Mouse (Mus musculus) ES-Bruce4 (cell line): Measurements from ENCODE around the gene Orc3. TPM values are rescaled to one million over a fixed set of nuclear protein-coding genes. Genes with fewer than 3 reads are reported as not detected.

Experiments
- H3K27ac ChIP-seq: 2 replicates; pipeline ENCODE4 v1.5.1; 2012; ENCODE audit warnings: low read length, inconsistent platforms; ENCODE audit not compliant: insufficient read depth
- H3K27me3 ChIP-seq: 2 replicates; pipeline ENCODE4 v1.6.1; 2012; ENCODE audit warnings: mild to moderate bottlenecking, low read length, inconsistent platforms; ENCODE audit not compliant: control insufficient read depth, poor library complexity, insufficient read depth, severe bottlenecking
- H3K36me3 ChIP-seq: 2 replicates; pipeline ENCODE4 v1.6.1; 2012; ENCODE audit warnings: inconsistent platforms, mild to moderate bottlenecking, low read length, moderate library complexity; ENCODE audit not compliant: control insufficient read depth, poor library complexity, insufficient read depth, severe bottlenecking
- H3K4me1 ChIP-seq: one replicate; pipeline ENCODE4 v1.8.1; 2011; ENCODE audit warnings: low read length; ENCODE audit not compliant: control insufficient read depth, insufficient read depth
- H3K4me3 ChIP-seq: 2 replicates; pipeline ENCODE4 v1.5.1; 2011; ENCODE audit warnings: low read depth, mild to moderate bottlenecking, low read length
- H3K9ac ChIP-seq: 2 replicates; pipeline ENCODE4 v1.6.1; 2012; ENCODE audit warnings: low read depth, mild to moderate bottlenecking, inconsistent platforms; ENCODE audit not compliant: poor library complexity, severe bottlenecking
- H3K9me3 ChIP-seq: replicated peaks from 2 replicates; pipeline ENCODE4 v1.6.1; 2012; ENCODE audit warnings: mild to moderate bottlenecking, low read length, inconsistent platforms; ENCODE audit not compliant: control insufficient read depth, poor library complexity, insufficient read depth, severe bottlenecking
- CTCF ChIP-seq: IDR thresholded peaks from one replicate; pipeline ENCODE4 v1.8.1; 2011; ENCODE audit warnings: low read depth, low read length
- EP300 ChIP-seq: IDR thresholded peaks from 2 replicates; pipeline ENCODE4 v1.6.1; 2011; ENCODE audit warnings: low read depth, low read length; ENCODE audit not compliant: insufficient read depth
- POLR2A ChIP-seq: IDR thresholded peaks from one replicate; pipeline ENCODE4 v1.8.1; 2011; ENCODE audit warnings: low read length; ENCODE audit not compliant: insufficient read depth
- polyA plus RNA-seq: library from polyadenylated mRNA; stranded (reverse); fragments of >200 nt; gene quantifications from 2 replicates; pipeline ENCODE4 v1.2.4, GENCODE M21; 2011; ENCODE audit warnings: low read depth; ENCODE audit not compliant: missing spikeins, insufficient read depth, insufficient read length

Orc3 gene
- polyA plus RNA-seq, 1 experiment: 131 TPM

- Histone ChIP-seq H3K27me3 (no peaks in the 10 kb centered on the region), H3K36me3 (peaks cover 7% of the 10 kb centered on the region), H3K9ac (peak overlapping the region; percentile 80), H3K27ac (no peak overlapping the region), H3K4me3 (peak overlapping the region; percentile 21; the same call in 1 of the 2 replicates), H3K4me1 (no peaks in the 10 kb centered on the region), H3K9me3 (no peaks in the 10 kb centered on the region)
- no peak for TF ChIP-seq CTCF
- TF ChIP-seq POLR2A: no peak
- no peak for TF ChIP-seq EP300
Observed at GRCm38 (mm10) chr4:34613571-34614145, 1.1 kb downstream of the Orc3 start.

- Histone ChIP-seq H3K36me3 (peaks cover 31% of the 10 kb centered on the region), H3K4me1 (no peaks in the 10 kb centered on the region), H3K27ac (no peak overlapping the region), H3K9ac (no peak overlapping the region), H3K4me3 (no peak overlapping the region), H3K27me3 (no peaks in the 10 kb centered on the region), H3K9me3 (no peaks in the 10 kb centered on the region)
- TF ChIP-seq CTCF: no peak
Observed at GRCm38 (mm10) chr4:34606658-34607057, 8.1 kb downstream of the Orc3 start.

- Histone ChIP-seq H3K4me3 (no peak overlapping the region), H3K36me3 (peaks cover 40% of the 10 kb centered on the region), H3K27ac (no peak overlapping the region), H3K4me1 (no peaks in the 10 kb centered on the region), H3K9me3 (0 out of 2 replicates have a peak, but pooled peaks cover 3% of the 10 kb centered on the region), H3K27me3 (no peaks in the 10 kb centered on the region), H3K9ac (no peak overlapping the region)
- TF ChIP-seq EP300 (no peak), CTCF (no peak)
Observed at GRCm38 (mm10) chr4:34603123-34603522, 11.6 kb downstream of the Orc3 start.

GRCm38 (mm10) chr4:34584871-34585607, 29.7 kb downstream of the Orc3 start:
- no peak for TF ChIP-seq EP300
- TF ChIP-seq POLR2A: no peak
- TF ChIP-seq CTCF: no peak
- no peak overlapping the region for H3K4me3 ChIP-seq
- no peak overlapping the region for H3K27ac ChIP-seq
- peaks cover 31% of the 10 kb centered on the region for H3K36me3 ChIP-seq
- H3K4me1 ChIP-seq: no peaks in the 10 kb centered on the region
- H3K9me3 ChIP-seq: no peaks in the 10 kb centered on the region
- no peaks in the 10 kb centered on the region for H3K27me3 ChIP-seq
- no peak overlapping the region for H3K9ac ChIP-seq

GRCm38 (mm10) chr4:34583427-34583826, 31.3 kb downstream of the Orc3 start:
- H3K4me1 ChIP-seq: no peaks in the 10 kb centered on the region
- H3K9me3 ChIP-seq: no peaks in the 10 kb centered on the region
- H3K9ac ChIP-seq: no peak overlapping the region
- no peak overlapping the region for H3K27ac ChIP-seq
- TF ChIP-seq POLR2A: no peak
- TF ChIP-seq EP300: no peak
- no peak for TF ChIP-seq CTCF
- peaks cover 44% of the 10 kb centered on the region for H3K36me3 ChIP-seq
- no peaks in the 10 kb centered on the region for H3K27me3 ChIP-seq
- H3K4me3 ChIP-seq: no peak overlapping the region

- no peak overlapping the region for H3K4me3 ChIP-seq
- TF ChIP-seq CTCF: no peak
- TF ChIP-seq EP300: no peak
- TF ChIP-seq POLR2A: no peak
- no peaks in the 10 kb centered on the region for H3K9me3 ChIP-seq
- no peak overlapping the region for H3K9ac ChIP-seq
- peak overlapping the region; percentile 85; the same call in 1 of the 2 replicates for H3K27ac ChIP-seq
- peaks cover 50% of the 10 kb centered on the region for H3K36me3 ChIP-seq
- H3K4me1 ChIP-seq: no peaks in the 10 kb centered on the region
- no peaks in the 10 kb centered on the region for H3K27me3 ChIP-seq
Observed at GRCm38 (mm10) chr4:34582476-34582875, 32.3 kb downstream of the Orc3 start.
